Mouse (Mus musculus): ENCODE measurements around the gene Clca3a2. TPM values are rescaled to one million over a fixed set of nuclear protein-coding genes. Genes with fewer than 3 reads are reported as not detected.

Clca3a2 gene
- not detected for polyA plus RNA-seq (2017; shearing (Covaris generic))

DNA sequence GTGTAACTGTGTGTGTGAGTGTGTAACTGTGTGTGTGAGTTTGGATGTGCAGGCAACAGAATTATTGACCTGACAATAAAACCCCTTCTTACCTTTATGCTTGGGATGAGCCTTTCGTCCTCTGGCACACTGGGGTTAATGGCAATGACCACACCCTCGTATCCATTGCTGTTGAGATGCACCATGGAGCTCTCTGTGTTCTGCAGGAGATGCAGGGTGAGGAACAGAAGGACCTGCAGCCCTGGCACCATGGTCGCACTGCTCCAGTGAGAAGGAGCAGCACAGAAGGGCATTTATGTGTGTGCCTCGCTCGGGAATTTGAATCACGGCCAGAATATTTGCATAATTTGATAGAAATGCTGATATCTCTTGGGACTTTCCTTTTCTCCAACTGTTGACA, at the start of gene Clca3a2:
Gene Clca3a2 (minus strand): TSS at position 276 of the 400 bp plus-strand sequence.

DNA sequence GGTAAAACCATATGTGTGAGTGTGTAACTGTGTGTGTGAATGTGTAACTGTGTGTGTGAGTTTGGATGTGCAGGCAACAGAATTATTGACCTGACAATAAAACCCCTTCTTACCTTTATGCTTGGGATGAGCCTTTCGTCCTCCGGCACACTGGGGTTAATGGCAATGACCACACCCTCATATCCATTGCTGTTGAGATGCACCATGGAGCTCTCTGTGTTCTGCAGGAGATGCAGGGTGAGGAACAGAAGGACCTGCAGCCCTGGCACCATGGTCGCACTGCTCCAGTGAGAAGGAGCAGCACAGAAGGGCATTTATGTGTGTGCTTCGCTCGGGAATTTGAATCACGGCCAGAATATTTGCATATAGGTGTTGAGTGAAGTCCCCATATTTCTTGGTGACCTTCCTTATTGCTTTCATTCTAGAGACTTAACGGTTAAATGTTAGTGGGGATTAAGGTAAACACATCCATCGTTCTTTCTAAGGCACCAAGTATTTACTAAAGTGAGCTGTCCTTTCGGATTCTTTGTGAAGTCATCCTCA, 29.8 kb upstream of the Clca3a2 start, which contains the start of gene Clca3b:
Gene Clca3b (minus strand): TSS at position 344 of the 543 bp plus-strand sequence.

GRCm38 (mm10) chr3:144760592-144761309, 58.5 kb downstream of the Clca3a2 start, which contains the start of gene Clca3a1:
Gene Clca3a1 (minus strand): TSS chr3:144760977.

Other genes starting within 250 kb of the Clca3a2 start
- 1.8 TPM for gene Hs2st1, start 249.3 kb downstream of the Clca3a2 start, polyA plus RNA-seq (2017; shearing (Covaris generic))
- 457 TPM for gene Selenof, start 249.2 kb downstream of the Clca3a2 start, polyA plus RNA-seq (2017; shearing (Covaris generic))
- gene Sh3glb1, start 99.2 kb downstream of the Clca3a2 start, polyA plus RNA-seq (2017; shearing (Covaris generic)): 54.2 TPM
- not detected for gene Clca3a1, start 58.5 kb downstream of the Clca3a2 start, polyA plus RNA-seq (2017; shearing (Covaris generic))
- not detected for gene Clca3b, start 29.9 kb upstream of the Clca3a2 start, polyA plus RNA-seq (2017; shearing (Covaris generic))
- not detected for gene Clca4b, start 113.0 kb upstream of the Clca3a2 start, polyA plus RNA-seq (2017; shearing (Covaris generic))
- gene Clca4a, start 155.6 kb upstream of the Clca3a2 start, polyA plus RNA-seq (2017; shearing (Covaris generic)): not detected
- gene Clca1, start 213.3 kb upstream of the Clca3a2 start, polyA plus RNA-seq (2017; shearing (Covaris generic)): not detected

All from CD4-positive, CD25-positive, alpha-beta regulatory T cell, adult 9 weeks (primary cell).